Mouse (Mus musculus): Measurements from ENCODE around the gene Tsfm. TPM values are rescaled to one million over a fixed set of nuclear protein-coding genes. Genes with fewer than 3 reads are reported as not detected.
"Not testable (repeated sequence)": the region's sequence is repeated elsewhere in the genome, so short reads cannot be mapped to it uniquely, and the experiment has no call there.

Gene Tsfm
- total RNA-seq, 2 experiments from 2014 or later, result 23.5 to 29.5 TPM

DNA sequence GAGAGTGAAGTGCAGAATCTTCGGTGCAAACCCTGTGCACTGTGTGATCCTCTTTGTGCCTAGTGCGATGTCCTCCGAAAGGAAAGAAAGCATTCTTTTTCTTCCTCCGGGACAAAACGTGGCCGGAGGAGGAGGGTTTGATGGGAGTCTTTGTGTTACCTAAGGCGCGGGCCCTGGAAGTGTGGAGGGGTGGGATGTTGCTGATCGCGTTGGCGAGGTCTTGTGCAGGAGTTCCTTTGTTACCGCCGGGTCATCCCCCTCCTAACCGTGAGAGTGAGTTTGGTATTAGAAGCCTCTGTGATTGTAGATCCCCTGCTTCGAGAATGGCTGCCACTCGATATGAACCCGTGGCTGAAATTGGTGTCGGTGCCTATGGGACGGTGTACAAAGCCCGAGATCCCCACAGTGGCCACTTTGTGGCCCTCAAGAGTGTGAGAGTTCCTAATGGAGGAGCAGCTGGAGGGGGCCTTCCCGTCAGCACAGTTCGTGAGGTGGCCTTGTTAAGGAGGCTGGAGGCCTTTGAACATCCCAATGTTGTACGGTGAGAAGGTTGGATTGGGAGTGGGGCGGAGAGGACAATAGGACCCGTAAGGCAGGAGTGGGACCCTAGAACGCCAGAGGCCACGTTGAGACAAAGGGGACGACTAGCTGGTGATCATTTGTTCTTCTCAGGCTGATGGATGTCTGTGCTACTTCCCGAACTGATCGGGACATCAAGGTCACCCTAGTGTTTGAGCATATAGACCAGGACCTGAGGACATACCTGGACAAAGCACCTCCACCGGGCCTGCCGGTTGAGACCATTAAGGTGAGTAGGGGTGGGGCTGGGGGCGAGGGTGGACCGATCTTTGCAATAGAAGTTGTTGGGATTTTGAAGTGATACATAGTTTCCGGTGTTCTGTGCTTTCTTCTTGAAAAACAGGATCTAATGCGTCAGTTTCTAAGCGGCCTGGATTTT lies 33.6 kb upstream of the Tsfm start:
- DNase-seq, result no peak

DNA sequence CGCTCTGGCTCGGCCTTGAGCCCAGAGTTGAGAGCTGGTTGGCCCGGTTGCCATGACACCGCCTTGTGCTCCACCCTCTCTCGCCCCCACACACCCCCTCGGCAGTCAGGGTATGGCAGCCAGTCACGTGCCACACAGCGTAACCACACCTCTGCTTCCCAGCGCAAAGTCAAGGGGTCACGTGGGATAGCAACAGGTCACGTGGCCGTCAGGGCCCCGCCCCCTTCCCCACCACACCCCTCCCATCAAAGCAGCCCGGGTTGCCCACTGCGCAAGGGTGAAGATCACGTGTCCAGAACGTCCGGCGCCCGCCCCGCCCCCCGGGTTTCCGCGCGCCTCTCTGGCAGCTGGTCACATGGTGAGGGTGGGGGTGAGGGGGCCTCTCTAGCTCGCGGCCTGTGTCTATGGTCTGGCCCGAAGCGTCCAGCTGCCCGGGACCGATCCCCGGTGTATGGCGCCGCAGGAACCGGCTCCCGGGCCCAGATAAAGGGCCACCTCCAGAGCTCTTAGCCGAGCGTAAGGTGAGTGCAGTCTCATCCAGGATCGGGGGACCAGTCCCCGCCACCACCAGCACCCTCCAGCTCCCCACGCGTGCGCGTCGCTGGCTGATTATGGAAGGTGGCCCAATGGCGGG lies 32.7 kb upstream of the Tsfm start, which contains the start of gene Cdk4:
Gene Cdk4, plus strand, starts transcription at position 296 of the 634 bp plus-strand sequence.
- DNase-seq, result peak; percentile 98

DNA sequence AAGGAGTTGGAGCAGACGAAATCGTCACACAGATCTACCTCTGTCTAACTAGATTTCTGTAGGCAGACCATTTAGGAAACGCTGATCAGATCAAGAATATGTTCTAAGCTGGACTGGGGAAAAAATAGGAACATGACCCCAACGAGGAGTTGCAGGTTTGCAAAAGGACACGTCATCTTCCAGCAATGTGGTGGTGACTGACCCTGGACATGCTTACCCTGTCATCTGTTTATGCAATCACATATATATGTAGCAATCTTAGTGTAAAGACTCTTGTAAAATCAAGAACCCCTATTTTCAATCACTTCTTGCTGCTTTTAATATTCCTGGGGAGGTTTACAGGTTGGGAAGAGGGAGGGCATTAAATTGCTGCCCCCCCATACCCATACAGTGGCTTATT lies 31.9 kb upstream of the Tsfm start:
- DNase-seq, result no peak

DNA sequence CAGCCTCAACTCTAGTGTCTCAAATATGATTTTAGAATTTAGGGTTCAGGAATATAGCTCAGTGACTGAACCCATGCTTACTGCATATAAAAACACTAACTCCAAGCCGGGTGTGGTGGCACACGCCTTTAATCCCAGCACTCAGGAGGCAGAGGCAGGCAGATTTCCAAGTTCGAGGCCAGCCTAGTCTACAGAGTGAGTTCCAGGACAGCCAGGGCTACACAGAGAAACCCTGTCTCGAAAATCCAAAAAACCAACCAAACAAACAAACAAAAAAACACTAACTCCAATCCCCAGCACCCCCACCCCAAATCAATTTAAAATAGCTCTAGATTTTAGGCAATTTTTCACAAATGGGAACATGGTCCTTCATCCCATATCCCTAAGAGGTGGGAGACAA lies 31.5 kb upstream of the Tsfm start:
- not testable (repeated sequence) for DNase-seq

DNA sequence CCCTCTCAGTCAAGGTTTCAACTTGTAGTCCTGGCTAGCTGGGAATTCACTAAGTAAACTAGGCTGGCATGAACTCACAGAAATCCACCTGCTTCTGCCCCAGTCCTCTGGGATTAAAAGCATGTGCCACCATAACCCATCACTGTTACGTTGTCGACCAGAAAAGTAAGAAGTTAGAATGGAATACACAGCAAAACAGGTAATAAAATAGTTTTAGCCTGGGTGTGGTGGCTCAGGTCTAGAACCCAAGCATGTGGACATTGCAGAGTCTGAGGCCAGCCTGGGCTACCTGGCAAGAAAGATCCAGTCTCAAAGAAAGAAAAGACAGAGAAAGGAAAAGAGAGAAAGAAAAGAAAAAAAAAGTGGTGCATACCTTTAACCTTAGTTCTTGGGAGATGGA lies 30.9 kb upstream of the Tsfm start:
- no peak for DNase-seq

DNA sequence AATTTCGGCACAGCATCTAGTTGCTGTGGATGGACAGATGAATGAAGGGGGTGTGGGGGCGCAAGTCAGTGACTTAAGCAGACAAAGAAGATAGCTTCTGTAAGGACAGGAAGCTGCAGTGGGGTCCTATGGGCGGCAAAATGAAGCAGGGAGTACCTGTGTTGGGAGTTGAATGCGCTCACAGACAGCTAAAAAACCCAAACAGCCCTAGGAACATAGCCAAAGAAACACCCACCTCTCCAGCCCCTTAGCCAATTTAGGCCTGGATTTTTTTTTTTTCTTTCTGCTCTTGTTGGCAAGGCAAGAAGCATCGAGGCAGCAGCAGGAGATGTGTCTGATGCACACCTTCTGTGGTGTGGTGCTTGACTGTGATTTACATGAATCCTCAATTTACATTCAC lies 30.4 kb upstream of the Tsfm start:
- no peak for DNase-seq

DNA sequence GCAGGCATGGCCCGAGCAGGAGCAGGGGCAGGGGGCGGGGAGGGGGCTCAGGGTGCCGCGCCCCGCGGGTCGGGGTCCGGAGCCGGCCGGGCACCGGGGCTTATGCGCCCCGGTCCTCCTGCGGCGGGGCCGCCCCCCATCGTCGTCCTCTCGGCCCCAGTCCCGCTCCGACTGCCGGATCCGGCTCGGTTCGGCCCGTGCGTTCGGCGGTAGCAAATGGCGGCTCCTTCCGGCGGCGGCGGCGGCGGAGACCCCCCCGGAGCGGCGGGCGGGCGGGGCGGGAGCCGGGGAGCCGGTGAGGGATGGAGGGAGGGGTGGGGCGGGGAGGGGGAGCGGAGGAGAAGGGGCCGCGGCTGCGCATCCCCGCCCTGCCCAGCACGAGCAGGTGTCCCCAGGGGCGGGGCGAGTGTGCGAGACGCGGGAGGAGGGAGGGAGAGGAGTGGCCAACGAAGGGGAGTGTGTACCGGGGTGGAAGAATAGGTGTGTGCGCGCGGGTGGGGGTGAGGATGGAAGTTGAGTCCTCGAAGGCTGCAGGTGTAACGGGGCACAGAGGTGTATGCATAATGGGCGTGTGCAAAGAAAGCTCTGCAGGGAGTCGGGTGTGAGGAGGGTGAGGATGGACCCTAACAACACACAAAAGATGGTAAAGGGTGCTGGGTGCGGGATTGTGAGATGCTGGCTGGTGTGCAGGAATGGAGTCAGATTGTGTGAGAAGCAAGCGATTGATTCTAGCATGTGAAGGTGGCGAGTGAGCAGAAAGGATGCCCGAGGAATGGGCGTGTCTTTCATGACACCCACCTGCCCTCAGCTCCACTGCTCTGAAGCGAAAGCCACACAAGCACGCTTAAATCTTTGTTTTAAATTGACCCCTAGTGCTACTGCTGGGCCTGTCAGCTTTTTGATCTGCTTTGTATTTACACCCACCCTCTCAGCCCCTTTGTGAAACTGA lies 29.6 kb upstream of the Tsfm start, which contains the start of gene March9:
Gene March9, minus strand, starts transcription at position 217 of the 949 bp plus-strand sequence.
- DNase-seq, result no peak

DNA sequence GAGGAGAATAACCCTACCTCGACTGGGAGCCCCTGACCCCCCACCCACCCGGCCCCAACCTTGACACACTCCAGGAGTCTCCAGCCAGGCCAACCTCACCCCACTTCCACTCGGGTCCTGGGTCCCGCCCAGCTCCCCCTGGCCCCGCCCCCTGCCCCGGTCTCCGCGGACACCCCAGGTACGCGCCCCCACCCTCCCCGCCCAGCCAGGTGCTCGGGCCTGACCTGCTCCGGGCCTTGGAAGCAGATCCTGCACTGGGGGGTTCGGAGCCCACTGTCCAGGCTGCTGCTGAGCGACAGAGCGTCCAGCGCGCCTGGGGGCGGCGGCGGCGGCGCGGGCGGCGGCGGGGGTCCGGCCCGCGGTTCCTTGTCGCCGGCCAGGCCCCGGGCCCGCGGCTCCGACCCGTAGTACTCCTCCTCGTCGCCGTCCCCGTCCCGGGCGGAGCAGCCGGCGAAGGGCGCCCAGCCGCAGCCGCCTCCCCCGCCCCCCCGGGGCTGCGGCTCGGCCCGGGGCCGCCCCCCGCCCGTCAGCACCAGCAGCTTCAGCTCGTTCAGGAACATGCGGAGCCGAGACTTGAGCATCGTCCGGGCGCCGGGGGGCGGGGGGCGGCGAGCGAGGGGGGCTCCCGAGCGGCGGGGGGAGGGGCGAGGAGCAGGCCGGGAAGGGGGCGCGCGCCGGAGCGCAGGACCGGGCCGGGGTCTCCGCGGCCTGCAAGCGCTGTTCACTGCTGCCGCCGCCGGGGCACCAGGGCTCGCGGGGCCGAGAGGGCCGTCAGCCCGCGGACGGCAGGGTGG lies 28.7 kb upstream of the Tsfm start:
- no peak for DNase-seq

DNA sequence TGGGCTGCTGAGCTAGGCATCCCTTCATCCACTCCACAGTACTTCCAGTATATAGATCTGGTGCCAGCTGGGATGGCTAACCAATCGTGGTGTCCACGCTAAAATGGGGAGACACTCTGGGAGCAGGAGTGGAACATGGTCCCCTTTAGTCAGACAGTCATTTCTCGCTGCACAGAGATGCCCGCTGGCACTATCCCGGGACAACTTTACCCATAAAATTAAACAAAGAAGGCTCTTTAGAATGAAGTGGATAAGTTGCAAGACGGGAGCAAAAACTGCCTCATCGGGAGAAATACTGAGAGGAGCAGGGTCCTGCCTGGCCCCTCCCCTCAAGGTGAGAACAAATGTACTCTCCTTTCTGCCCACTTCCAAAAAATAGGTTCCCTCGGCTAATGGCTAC lies 28.1 kb upstream of the Tsfm start:
- no peak for DNase-seq

DNA sequence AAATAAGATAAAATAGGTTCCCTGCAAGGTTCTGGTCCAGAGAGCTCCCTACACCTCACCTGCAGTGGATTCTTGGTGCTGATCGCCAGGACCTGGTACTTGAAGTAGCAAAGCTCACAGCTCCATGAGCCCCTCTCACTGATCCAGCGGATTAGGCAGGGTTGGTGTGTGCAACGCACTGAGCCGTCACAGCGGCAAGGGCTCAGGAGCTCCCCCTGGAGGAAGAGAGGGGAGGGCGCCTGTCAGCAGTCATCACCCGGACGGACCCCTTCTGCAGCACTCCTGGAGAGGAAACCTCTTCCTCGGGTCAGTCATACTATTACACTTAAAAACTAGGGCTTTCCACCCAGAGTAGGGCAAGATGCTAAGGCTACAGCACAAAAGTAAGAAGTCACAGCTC lies 27.5 kb upstream of the Tsfm start:
- peak; percentile 79 for DNase-seq

DNA sequence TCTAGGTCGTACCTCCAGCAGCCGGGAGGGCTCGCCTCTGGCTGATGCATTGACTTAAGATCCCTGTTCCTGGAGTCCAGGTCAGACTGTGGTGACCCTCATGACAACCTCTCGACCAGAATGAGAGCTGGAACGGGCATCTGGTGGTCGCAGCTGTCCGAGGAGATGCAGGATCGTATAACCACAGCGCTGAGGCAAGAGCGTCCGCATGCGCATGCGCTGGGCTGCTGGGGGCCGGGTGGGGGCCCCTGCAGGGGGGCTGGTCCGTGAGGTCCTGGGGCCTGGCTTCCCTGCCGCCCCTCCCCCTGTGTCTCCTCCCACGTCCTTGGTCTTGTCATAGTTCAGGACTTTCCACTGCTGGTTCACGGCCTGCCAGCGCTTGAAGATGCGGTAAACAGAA lies 25.9 kb upstream of the Tsfm start:
- no peak for DNase-seq

DNA sequence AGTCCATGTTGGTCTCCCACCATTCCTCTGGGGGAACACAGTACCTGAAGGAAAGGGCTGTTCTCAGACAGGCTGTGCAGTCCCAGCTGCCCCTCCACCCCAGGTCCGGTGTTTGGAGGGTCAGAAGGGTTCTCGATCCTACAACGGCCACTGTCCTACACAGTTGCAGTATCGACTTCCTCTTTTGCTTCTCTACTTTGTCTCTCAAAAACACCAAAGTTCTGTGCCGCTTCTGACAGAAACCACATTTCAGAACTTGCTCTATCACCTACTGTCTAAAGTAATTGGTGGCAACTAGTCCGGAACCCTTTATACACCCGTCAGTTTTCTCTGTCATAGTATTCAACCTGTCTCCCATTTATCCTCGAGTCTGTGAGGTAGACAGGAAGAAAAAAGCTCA lies 24.8 kb upstream of the Tsfm start:
- DNase-seq, result no peak

DNA sequence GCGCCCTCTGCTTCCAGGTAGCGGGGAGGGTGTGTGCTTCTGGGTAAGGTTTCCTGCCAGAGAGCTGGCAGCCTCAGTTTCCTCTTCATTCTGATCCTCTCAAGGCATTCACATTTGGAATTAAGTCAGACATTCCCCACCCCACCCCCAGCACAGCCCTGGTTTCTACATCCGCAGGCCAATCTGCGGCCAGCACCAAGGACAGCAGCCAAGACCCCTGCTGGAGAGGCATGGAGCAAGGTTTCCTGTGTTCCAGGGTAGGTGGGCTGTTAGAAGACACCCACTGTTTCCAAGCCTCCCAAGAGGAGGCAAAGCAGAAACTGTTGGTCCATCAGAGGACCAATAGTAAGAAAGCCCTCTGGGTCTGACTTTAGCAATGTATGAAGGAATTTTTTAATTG lies 24.0 kb upstream of the Tsfm start:
- no peak for DNase-seq

DNA sequence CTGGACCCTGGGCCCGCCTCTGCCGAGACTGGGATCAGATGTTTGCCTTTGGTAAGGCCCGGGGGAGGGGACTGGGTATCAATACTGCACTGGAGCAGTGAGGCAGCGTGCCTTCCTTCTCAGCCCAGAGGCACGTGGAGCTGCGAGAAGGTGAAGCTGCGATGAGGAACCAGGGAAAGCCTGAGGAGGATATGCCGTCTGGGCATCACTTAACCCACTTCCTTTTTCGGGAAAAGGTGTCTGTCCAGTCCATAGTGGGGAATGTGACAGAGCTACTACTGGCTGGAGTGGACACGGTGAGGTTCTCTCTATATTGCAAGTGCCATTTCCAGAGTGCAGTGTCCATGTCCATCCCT lies 19.5 kb upstream of the Tsfm start:
- no peak for DNase-seq

DNA sequence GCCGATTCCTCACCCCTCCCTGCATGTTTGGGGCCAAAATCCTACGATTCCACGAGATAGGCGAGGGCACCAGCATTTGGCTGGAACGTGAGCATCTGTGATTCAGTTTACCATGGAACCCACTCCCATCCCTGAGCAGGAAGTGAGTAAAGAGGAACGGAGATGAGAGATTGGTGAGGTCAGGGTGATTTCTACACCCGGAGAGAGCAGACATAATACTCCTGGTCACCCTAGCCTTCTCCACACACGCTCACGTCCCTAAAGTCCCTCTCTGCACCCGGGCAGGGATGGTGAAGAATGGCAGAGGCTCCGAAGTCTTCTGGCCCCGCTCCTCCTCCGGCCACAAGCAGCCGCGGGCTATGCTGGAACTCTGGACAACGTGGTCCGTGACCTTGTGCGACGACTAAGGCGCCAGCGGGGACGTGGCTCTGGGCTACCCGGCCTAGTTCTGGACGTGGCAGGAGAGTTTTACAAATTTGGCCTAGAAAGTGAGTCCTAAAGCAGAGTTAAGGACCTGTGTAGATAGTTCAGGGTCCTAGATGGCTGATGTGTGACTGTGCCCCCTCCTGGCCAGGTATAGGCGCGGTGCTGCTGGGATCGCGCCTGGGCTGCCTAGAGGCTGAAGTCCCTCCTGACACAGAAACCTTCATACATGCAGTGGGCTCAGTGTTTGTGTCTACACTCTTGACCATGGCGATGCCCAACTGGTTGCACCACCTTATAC lies 18.9 kb upstream of the Tsfm start:
- DNase-seq, result no peak

DNA sequence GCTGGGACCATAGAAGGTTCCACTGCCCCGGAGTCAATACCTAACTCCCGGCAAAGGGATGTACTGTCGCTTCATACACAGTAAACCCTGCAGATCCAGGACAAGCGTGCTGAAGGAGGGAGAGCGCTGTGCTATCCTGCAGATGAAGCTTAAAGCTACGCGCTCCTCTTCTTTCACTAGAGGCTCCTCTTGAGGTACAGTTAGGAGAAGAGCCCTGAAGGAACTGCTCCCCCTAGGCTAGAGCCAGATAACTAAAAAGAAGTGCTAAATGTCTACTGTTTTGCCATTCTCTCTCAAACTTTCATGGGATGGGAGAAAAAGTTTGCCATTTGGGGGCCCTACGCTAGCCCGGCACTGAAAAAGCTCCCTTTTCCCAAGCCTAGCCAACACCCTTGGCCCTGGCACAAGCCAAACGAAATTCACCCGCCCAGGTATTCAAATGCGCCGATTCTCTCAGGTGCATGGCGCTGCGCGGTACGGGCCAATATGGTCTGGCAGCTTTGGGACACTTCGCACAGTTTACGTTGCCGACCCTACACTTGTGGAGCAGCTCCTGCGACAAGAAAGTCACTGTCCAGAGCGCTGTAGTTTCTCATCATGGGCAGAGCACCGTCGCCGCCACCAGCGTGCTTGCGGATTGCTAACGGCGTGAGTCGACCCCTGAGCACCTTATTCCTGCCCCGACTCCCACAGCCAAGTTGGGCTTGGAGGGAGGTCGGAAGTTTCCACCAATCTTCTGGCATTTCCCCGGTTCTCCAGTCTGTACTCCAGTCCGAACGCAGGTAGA lies 18.2 kb upstream of the Tsfm start:
- no peak for DNase-seq

DNA sequence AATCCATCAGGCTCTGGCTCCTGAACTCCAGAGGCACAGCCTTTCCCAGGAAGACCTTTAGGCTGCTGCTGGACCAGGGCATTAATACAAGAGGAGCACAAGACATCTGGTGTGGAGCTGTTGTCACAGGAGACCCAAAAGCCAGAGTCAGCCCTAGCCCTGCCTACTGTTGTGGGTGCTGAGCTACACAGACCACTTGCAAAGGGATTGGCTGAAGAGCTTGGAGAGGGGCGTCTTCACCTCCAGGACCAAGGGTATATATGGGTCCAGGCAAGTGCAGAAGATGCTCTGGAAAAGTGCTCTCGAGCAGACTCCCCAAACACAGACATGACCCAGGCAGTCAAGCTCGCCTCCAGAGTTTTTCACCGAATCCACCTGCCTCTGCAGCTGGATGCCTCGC lies 17.3 kb upstream of the Tsfm start, which contains the start of gene Cyp27b1:
Gene Cyp27b1, plus strand, starts transcription at position 297 of the 400 bp plus-strand sequence.
- DNase-seq, result no peak

DNA sequence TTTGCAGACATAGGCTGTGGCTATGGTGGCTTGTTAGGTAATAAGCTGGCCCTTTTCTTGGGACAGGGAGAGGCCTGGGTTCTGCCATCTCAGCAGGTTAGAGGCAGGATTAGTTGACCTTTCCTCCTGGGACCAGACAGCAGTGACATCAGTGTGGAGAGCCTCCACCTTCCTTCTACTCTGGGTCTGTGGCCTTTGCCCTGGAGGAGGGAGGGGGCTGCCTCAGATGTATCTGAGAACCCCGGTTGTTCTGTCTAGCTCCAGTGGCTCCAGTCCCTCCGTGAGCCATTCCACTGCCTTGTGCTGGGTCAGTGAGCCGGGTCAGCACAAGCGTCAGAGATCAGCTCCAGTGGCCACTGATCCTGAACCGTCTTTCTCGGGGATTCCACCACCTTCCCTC lies 12.5 kb upstream of the Tsfm start:
- no peak for DNase-seq

DNA sequence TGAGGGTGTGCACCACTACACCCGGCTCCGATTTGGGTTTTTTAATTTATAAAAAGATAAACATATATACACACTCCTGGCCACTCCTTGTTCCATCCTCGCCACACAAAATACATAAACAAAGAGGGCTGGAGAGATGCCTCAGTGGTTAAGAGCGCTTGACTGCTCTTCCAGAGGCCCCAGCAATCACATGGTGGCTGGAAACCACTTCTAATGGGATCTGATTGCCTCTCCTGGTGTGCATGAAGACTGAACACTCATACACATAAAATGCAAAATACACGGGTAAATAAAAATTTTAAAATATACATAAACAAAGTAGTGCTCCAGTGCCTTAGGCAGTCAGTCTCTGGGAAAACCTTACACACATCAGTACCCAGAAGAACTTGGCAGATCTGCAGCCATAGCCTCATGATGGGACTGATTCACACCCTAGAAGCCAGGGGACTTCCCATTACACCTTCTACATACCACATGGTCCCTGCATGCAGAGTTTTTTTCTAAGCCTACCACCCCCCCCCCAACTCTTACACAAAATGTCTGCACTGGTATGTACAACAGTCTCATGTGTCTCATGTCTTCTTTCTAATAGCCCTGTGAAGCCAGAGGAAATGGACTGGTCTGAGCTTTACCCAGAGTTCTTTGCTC lies 12.0 kb upstream of the Tsfm start:
- DNase-seq, result no peak

All from gastrocnemius, postnatal 10 days (tissue).